Mouse (Mus musculus) urinary bladder, postnatal 10 days (tissue): ENCODE measurements around the gene Becn1.

ENCODE experiments used
- DNase-seq: peaks from one replicate; pipeline ENCODE4 v3.0.0; 2022; ENCODE audit warnings: low spot score

The Becn1 gene

GRCm38 (mm10) chr11:101238071-101238647 lies 63.9 kb downstream of the Becn1 start:
- DNase-seq, result no peak

- DNase-seq, result no peak
Observed at GRCm38 (mm10) chr11:101236782-101237181, 65.3 kb downstream of the Becn1 start.
